Mouse (Mus musculus) liver, postnatal 0 days (tissue): ENCODE results near the gene Nt5m. TPM values are rescaled to one million over a fixed set of nuclear protein-coding genes. Genes with fewer than 3 reads are reported as not detected.

Source experiments
- ATAC-seq: fragments of 200-750 bp; cut with Nextera tagmentation; 2 replicates; pipeline ENCODE4 v1.8.0; 2017; ENCODE audit warnings: mild to moderate bottlenecking, moderate library complexity
- DNase-seq: peaks from one replicate; pipeline ENCODE4 v3.0.0-alpha.2; 2016
- H3K27ac ChIP-seq: fragments of 300-500 bp; sonication (generic); 2 replicates; pipeline ENCODE4 v1.5.1; 2014; ENCODE audit warnings: antibody characterized with exemption, moderate library complexity, mild to moderate bottlenecking, low read depth
- H3K27me3 ChIP-seq: fragments of 300-500 bp; sonication (generic); 2 replicates; pipeline ENCODE4 v1.6.1; 2014; ENCODE audit warnings: low read length, control low read depth, mixed read lengths; ENCODE audit not compliant: insufficient read depth
- H3K36me3 ChIP-seq: fragments of 300-500 bp; sonication (generic); replicated peaks from 2 replicates; pipeline ENCODE4 v1.6.1; 2014; ENCODE audit warnings: mild to moderate bottlenecking, control low read depth, low read length, moderate library complexity, mixed read lengths; ENCODE audit not compliant: insufficient read depth
- H3K4me1 ChIP-seq: fragments of 300-500 bp; sonication (generic); 2 replicates; pipeline ENCODE4 v1.6.1; 2014; ENCODE audit warnings: antibody characterized with exemption, mild to moderate bottlenecking, control low read depth; ENCODE audit not compliant: insufficient read depth
- H3K4me2 ChIP-seq: fragments of 300-500 bp; sonication (generic); 2 replicates; pipeline ENCODE4 v1.6.1; 2014; ENCODE audit warnings: low read depth, mild to moderate bottlenecking, low read length, moderate library complexity, mixed read lengths
- H3K4me3 ChIP-seq: fragments of 300-500 bp; sonication (generic); 2 replicates; pipeline ENCODE4 v1.5.1; 2014; ENCODE audit warnings: low read depth, low read length
- H3K9ac ChIP-seq: fragments of 300-500 bp; sonication (generic); replicated peaks from 2 replicates; pipeline ENCODE4 v1.6.1; 2014; ENCODE audit warnings: mild to moderate bottlenecking, moderate library complexity
- H3K9me3 ChIP-seq: fragments of 300-500 bp; sonication (generic); 2 replicates; pipeline ENCODE4 v1.6.1; 2016; ENCODE audit warnings: mild to moderate bottlenecking, control low read depth, low read length, mixed read lengths
- CTCF ChIP-seq: sonication (generic); IDR thresholded peaks from 2 replicates; pipeline ENCODE4 v1.5.1; 2016; ENCODE audit warnings: antibody characterized with exemption, low read depth
- EP300 ChIP-seq: IDR thresholded peaks from 2 replicates; pipeline ENCODE4 v1.6.1; 2016; ENCODE audit warnings: antibody characterized with exemption, low read depth, mild to moderate bottlenecking
- WGBS: fragments of 180-500 bp; shearing (Covaris S2); extraction: QIAGEN DNeasy Blood & Tissue Kit; methylation state at CpG from one replicate; pipeline ENCODE4 v1.1.7; 2014; ENCODE audit not compliant: insufficient replicate concordance; 5-methylcytosine and 5-hydroxymethylcytosine counted together
- polyA plus RNA-seq: library from polyadenylated mRNA; unstranded; fragments of >200 nt; fragmentation: Nextera tagmentation; extraction: Ambion mirVana; gene quantifications from 2 replicates; pipeline ENCODE4 v1.2.1, GENCODE M21; 2015

Nt5m gene
- polyA plus RNA-seq, 1 experiment from 2014 or later: 16.0 TPM

DNA sequence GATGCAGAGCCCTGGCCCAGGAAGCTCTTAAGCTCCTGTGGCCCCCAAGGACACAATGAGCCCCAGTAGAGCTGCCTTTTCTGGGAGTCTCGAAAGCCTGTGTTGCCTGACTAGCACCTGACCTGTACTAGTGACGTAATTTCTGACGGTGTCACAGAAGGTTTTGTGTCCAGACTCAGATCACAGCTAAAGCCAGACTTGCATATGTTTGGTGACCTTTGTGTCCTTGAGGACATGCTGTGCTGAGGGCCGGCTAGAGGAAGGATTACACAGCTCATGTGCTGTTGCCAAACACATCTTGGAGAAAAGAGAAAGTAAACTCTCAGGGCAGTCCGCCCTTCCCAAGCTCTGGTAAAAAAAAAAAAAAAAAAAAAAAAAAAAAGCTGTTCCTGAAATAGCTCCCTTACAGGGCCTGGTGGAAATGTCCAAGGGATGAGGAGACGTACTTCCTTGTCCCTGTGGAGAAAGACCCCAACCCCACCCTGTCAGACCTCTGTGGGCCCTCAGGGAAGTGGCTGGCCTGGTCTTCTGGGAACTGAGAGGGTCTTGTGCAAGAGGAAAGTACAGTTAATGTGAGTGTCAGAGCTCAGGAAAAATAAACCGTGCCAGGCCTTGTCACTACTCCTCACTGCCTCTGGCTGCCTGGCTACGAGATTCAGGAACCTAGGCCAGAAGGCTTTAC, 62.9 kb downstream of the Nt5m start:
- H3K27me3 ChIP-seq: no peaks in the 10 kb centered on the region
- H3K4me2 ChIP-seq: peak overlapping the region; percentile 19; the same call in 1 of the 2 replicates
- 46% methylated on average over 8 of the region's 8 CpGs for WGBS
- TF ChIP-seq CTCF: no peak
- peak; percentile 81 for TF ChIP-seq EP300
- peaks cover 4% of the 10 kb centered on the region; the same call in 1 of the 2 replicates for H3K4me1 ChIP-seq
- ATAC-seq: peak; percentile 81
- no peak overlapping the region for H3K4me3 ChIP-seq
- no peaks in the 10 kb centered on the region for H3K9me3 ChIP-seq
- no peaks in the 10 kb centered on the region for H3K36me3 ChIP-seq
- DNase-seq: peak; percentile 34
- H3K27ac ChIP-seq: peak overlapping the region; percentile 76
- no peak overlapping the region for H3K9ac ChIP-seq

DNA sequence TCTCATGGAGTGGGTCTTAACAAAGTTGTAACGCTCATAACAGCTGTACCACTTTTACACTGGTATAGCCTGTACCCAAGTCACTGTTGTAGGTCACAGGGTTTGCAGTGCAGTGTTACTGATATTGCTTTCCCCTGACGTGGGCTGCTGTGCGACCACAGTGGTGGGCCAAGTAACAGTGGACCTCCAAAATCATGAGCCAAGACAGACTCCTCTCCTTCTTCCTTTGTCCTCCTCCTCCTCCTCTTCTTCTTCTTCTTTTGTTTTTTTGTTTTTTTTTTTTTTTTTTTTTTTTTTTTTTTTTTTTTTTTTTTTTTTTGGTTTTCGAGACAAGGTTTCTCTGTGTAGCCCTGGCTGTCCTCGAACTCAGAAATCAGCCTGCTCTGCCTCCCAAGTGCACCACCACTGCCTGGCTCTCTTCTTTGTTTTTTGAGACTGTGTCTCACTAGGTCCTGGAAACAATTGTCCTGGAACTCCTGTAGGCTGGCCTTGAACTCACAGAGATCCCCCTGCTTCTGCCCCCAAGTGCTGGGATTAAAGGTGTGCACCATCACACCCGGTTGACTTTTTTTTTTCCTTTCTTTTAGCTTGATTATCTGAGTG, 67.4 kb downstream of the Nt5m start:
- H3K9me3 ChIP-seq: no peaks in the 10 kb centered on the region
- DNase-seq (no peak), ATAC-seq (no peak)
- H3K4me2 ChIP-seq: no peak overlapping the region
- no peaks in the 10 kb centered on the region for H3K27me3 ChIP-seq
- H3K27ac ChIP-seq: no peak overlapping the region
- peaks cover 6% of the 10 kb centered on the region for H3K4me1 ChIP-seq
- no peak overlapping the region for H3K4me3 ChIP-seq
- TF ChIP-seq EP300 (no peak), CTCF (no peak)
- H3K9ac ChIP-seq: no peak overlapping the region
- WGBS: 66% methylated on average over 6 of the region's 6 CpGs
- no peaks in the 10 kb centered on the region for H3K36me3 ChIP-seq

DNA sequence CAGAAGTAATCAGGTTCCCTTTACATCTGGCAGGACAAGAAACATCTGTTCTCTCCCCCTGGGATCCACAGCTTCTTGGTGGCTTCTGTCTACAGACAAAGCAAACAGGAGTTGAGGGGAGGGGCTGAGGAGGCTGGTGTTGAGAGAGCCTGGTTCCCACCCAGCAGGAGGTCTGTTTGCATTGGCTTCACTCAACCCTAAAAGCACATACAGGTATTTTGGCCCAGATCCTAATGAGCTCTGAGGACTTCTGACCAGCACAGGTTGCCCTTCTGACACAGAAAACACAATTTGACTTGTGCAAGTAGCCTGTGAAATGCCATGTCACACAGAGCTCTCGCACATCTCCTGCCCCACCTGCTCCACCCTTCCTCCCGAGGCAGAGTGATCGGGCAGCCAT, 69.2 kb downstream of the Nt5m start:
- no peak overlapping the region for H3K9ac ChIP-seq
- no peaks in the 10 kb centered on the region for H3K27me3 ChIP-seq
- 40% methylated on average over 3 of the region's 3 CpGs for WGBS
- no peak overlapping the region for H3K4me2 ChIP-seq
- DNase-seq: no peak
- H3K9me3 ChIP-seq: no peaks in the 10 kb centered on the region
- no peaks in the 10 kb centered on the region for H3K36me3 ChIP-seq
- ATAC-seq: peak; percentile 43
- H3K27ac ChIP-seq: no peak overlapping the region
- peaks cover 6% of the 10 kb centered on the region for H3K4me1 ChIP-seq
- TF ChIP-seq EP300 (no peak), CTCF (no peak)
- H3K4me3 ChIP-seq: no peak overlapping the region

DNA sequence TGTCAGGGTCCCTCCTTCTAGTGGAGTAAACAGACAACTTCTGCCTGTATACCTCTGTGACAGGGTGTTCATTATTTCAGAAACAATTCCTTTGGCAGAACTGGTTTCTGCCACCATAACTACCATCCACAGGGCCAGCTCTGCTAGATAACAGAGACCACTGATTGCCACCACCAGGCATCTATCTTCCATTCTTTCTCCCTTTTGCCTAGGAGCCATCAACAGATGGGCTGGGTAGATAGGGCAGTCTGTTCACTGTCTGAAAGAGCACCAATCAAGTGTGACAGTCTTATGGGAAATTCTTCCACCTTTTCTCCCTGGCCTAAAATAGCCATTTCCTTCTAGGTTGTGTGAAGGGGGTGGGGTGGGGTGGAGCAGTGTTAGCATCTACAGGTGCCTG, 71.3 kb downstream of the Nt5m start:
- H3K36me3 ChIP-seq: no peaks in the 10 kb centered on the region
- H3K4me1 ChIP-seq: peaks cover 6% of the 10 kb centered on the region
- H3K9me3 ChIP-seq: no peaks in the 10 kb centered on the region
- H3K27me3 ChIP-seq: no peaks in the 10 kb centered on the region
- ATAC-seq (no peak), DNase-seq (no peak)
- TF ChIP-seq CTCF (no peak), EP300 (no peak)
- H3K4me3 ChIP-seq: no peak overlapping the region
- no peak overlapping the region for H3K9ac ChIP-seq
- no peak overlapping the region for H3K4me2 ChIP-seq
- H3K27ac ChIP-seq: no peak overlapping the region

DNA sequence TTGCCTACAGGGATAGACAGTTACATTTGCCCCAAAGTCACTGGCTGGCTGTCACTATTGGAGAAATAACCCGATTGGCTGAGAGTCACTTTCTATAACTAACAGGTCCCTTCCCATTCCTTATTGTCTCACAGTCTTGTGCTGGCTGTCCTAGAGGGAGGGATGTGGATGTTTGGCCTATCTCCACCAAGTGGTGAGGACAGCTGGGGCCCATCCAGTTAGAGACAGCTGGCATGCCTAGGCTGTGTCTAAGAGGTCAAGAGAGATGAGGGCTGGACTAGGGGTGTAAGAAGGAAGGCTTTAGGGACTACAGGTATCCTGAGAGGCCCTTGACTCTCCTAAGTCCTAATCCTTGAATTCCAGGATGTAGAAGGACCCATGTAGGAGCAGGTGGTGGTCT, 72.3 kb downstream of the Nt5m start:
- H3K36me3 ChIP-seq: no peaks in the 10 kb centered on the region
- no peaks in the 10 kb centered on the region for H3K9me3 ChIP-seq
- no peaks in the 10 kb centered on the region for H3K27me3 ChIP-seq
- no peak for DNase-seq
- H3K9ac ChIP-seq: no peak overlapping the region
- no peak overlapping the region for H3K4me2 ChIP-seq
- 76% methylated on average over 1 of the region's 1 CpGs for WGBS
- ATAC-seq: no peak
- H3K27ac ChIP-seq: no peak overlapping the region
- TF ChIP-seq CTCF (no peak), EP300 (no peak)
- peaks cover 6% of the 10 kb centered on the region for H3K4me1 ChIP-seq
- H3K4me3 ChIP-seq: no peak overlapping the region

DNA sequence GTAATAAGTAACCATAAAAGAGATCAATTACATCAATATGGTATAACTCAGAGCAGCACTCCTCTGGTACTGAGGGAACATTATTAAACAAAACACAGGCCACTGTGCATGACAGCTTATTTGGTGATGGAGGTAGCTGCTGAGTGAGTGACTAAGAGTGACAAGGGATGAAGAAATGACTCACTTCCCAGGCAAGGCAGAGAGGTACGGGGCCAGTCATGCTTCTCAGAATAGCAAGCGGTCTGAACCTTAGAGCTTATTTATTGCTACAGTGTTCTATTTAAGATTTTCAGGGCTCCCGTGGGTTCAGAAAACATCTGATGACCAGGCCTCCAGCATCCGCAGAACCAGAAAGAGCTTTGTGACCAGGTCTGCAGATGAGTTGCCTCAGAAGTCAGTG, 74.5 kb downstream of the Nt5m start:
- ATAC-seq: no peak

More for the DNA sequence above, 74.5 kb downstream of the Nt5m start:
- no peak for DNase-seq
- Histone ChIP-seq H3K27ac (no peak overlapping the region), H3K27me3 (no peaks in the 10 kb centered on the region), H3K4me2 (no peak overlapping the region), H3K4me1 (peaks cover 6% of the 10 kb centered on the region), H3K4me3 (no peak overlapping the region), H3K9me3 (no peaks in the 10 kb centered on the region), H3K36me3 (no peaks in the 10 kb centered on the region), H3K9ac (no peak overlapping the region)
- TF ChIP-seq CTCF: no peak
- no peak for TF ChIP-seq EP300
- WGBS: 83% methylated on average over 4 of the region's 4 CpGs
